Mouse (Mus musculus) ES-CJ7 (cell line): ENCODE data around the gene Arhgap42.

Experiments used
- DNase-seq: peaks from one replicate; pipeline ENCODE4 v3.0.0; 2011; ENCODE audit warnings: low read depth, low spot score

The Arhgap42 gene

DNA sequence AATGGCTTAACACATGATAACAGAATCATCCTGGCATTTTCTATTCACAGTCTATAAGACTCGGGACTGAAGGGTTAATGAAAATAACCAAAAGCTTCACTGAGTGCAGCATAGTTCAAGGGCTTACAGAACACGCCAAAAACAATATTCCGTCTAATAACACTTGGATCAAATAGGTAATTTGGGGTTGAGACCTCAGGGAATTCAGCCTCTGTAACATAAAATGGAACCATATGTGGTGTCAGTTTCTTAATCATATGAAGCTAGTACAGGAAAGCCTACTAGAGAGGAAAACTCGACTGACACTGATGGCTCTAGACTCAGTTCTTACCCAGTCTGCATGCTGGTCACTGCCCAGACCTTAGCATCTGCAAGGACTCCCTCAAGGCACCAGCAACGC, 95.8 kb downstream of the Arhgap42 start:
- DNase-seq: no peak

DNA sequence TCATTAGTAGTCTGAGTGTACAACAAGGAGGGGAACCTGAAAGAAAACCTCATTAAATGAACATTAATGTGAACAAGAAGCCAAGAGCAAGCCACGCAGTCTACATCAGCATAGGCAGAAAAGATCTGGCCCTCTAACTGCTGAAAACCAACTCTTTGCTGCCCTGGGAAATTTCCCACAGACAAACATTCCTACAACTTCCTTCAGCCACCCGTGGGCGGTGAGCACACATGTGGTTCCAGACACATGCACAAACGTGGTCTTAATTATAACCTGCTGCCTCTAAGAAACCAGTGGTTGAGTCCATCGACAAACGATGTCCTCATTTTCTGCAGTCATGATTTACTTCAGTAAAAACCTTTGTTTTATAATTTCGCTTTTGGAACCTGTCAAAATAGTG, 96.3 kb downstream of the Arhgap42 start:
- no peak for DNase-seq

DNA sequence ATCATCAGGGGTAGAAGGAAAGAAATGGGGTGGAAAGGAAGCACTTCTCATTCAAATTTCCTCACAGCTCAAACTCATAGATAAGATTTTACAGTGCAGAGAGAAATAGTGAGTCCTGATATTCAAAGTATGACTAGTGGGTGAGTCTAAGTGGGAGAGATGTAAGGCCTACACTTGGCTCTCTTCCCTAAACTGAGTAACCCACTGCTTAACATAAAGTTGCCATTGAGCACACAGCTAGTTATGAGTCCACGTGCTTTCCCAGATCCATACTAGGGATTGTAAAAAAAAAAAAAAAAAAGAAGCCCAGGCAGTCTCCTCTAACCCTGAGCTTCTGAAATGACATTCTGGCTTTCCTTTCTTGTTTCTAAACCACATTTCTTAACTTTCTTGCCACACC, 96.8 kb downstream of the Arhgap42 start:
- no peak for DNase-seq

DNA sequence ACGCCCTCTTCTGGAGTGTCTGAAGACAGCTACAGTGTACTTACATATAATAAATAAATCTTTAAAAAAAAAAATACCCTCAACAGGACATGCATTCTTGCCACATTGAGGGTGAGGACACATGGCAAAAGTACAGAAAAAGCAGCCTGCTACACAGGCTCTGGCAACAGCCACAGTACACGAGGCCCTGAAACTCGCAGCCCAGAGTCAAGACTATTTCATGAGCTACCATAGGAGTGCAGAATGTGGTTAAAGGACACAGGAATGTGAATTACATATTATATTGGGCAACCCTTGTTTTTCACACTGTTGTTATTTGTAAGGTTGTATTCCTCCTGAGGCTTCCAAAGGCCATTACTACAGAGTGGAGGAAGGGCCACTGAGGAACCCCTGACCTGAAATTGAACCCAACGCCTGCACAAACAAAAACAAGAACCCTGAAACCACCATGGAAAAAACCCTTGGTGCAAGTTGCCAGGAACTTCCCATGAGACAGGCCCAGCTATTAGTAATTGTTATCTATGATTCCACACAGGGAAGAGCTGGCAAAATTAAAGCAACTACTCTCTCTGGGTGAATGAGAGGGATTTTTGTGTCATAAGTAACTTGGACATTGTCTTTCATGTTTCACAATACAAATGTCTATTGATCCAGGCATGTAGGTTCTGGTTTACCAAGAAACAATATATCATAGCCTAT, 109.8 kb downstream of the Arhgap42 start:
- DNase-seq: no peak

- no peak for DNase-seq
These were observed 111.7 kb downstream of the Arhgap42 start for GRCm38 (mm10) chr9:9127041-9127755.

DNA sequence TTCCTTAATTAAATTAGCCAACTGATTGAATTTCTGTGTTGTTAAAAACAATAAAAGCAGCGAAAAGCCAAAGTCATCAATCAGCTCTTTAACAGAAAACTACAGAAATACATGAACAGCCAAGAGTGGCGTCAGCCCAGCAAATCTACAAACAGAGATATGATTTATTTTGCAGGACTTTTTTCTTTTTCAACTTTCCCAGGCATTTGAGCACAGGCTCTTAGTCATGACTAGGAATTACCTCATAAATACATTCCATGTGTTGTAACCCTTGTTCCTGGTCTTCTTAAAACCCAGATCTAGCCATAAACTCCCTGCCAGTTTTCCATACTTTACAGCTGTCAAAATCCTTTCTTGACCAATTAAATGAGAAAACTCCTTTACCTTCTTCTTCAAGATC, 114.7 kb downstream of the Arhgap42 start:
- DNase-seq: no peak

DNA sequence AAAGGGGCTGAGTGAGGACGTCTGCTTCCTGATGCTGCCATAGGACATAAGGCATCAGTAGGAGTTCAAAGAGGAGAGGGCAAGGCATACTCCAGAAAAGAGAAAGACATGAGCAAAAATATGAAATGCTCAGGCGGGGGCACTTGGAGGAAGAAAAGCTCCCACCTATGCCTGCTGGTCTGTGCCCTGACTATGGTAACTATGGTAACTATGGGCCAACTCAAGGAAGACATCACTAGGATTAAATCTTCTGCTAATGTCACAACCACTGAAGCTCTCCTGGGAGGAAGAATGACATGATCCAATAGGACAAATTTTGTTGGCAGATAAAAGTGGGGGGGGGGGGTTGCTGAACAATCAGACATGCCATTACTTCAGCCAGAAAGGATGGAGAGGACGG, 124.6 kb downstream of the Arhgap42 start:
- DNase-seq: no peak

GRCm38 (mm10) chr9:9113847-9114246, 125.1 kb downstream of the Arhgap42 start:
- no peak for DNase-seq

DNA sequence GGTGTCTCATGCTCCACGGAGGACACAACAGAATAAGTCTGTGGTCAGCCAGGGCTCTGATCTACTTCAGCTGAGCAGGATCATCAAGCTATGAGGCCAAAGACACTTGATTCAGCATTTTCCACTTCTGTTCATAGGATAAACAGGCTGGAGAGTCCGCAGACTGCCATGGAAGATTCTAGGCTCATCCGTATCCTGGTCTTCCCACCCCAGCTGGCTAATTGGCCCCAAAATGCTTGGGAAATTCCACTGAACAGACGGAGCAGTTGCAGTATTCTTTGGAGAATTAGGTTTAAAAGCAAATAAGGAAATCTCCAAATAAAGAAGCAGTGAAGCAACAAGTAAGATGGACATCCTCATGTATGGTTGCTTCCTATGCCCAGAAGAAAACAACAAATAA, 126.0 kb downstream of the Arhgap42 start:
- no peak for DNase-seq

DNA sequence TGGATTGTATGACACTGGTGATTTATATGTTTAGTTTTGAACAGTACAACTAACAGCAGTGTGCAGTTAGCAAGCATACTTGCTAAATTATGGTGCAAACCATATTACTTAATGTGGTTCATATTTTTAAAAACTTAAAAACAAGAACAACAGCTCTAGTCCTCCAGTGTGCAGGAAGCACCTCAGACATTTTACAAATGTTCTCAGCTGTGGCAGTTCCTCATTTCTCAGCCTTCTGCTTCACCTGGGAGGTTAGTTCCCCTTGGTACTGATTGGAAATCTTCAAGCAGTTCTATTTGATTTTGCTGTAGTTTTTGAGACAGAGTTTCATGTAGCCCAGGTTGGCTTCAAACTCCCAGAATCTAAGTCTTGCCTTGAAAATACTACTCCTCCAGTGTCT, 131.2 kb downstream of the Arhgap42 start:
- no peak for DNase-seq

DNA sequence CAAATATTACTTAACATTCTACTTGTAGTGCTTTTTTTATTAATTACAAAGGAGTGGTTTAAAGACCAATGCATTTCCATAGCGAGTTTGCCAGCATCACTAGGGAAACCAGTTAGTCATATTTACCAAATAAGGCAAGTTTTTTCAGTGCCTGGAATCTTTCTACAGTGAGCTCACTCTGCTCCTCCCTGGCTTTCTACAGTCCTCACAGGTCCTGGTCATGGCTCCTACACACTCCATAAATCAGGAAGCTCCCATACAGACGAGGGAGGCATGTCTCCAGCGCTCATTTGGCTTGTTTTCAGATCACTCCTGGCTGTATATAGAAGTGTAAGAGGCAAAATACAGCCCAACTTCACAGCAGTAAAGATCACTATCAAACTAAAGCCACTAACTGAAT, 134.1 kb downstream of the Arhgap42 start:
- no peak for DNase-seq

- DNase-seq: no peak
These were observed 136.8 kb downstream of the Arhgap42 start for GRCm38 (mm10) chr9:9102158-9102514.

DNA sequence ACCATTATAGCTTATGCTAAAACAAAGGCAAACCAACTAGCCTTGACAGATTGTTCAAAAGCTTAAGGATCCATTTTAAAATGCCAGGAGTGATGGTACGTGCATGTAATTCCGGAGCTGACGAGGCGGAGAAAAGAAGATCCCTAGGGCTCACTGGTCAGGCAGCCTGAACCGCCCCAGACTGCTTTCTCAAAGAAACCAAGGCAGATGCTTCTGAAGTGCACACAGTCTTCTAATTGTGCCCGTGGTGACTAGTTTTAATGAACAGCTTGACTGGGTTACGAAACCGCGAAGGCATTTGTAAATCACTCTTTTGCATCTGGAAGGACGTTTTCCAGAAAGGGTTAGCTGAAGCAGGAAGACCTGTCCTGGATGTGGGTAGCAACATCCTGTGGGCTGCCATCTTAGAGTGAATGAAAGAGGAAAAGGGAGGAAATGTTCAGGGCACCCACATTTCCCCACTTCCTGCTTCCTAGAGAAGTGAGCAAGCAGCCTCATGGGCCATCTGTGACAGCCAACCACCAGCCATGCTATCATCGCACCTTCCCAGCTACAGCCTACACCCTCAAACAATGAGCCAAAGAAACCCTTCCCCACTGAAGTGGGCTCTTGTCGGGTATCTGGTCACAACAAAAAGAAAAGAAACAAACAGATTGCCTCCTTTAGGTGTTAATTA, 137.3 kb downstream of the Arhgap42 start:
- peak; percentile 26 for DNase-seq

DNA sequence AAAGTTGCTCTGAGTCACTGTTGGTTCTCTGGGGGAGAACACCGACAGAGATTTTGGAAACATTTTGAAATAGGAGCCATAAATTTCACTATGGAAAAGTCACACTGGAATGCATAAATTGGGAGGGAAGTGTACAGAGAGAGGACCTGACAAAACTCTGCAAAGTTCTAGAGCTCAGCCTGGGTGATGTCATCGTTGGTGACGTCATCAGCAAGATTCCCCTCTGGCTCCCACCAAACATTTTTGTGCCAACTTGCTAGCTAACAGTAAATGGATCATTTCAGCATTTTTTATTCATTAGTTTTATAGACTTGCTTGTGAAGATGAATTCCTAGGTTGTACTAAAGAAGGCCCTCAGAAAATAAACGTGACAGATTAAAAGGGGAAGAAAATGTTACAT, 137.8 kb downstream of the Arhgap42 start:
- no peak for DNase-seq

GRCm38 (mm10) chr9:9097835-9098234, 141.1 kb downstream of the Arhgap42 start:
- DNase-seq: no peak

- DNase-seq: no peak
These were observed 142.1 kb downstream of the Arhgap42 start for GRCm38 (mm10) chr9:9096761-9097160.

DNA sequence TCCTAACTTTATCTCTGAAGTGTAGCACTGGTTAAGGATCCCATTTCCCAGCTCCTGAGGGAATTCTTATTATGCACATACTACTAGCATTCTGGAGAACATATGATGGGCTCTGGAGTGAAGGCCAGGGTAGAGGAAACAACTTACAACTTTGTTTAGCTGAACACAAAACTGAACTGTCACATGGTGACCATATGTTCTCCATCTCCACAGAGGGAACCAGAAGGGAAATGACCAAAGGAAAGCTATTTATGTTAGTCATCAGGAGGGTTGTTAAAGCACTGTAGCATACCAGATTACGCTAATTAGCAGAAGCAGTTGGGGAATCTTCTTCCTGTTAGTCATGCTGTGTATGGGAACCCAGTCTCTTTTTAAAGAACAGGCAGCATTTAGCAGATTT, 145.8 kb downstream of the Arhgap42 start:
- no peak for DNase-seq

DNA sequence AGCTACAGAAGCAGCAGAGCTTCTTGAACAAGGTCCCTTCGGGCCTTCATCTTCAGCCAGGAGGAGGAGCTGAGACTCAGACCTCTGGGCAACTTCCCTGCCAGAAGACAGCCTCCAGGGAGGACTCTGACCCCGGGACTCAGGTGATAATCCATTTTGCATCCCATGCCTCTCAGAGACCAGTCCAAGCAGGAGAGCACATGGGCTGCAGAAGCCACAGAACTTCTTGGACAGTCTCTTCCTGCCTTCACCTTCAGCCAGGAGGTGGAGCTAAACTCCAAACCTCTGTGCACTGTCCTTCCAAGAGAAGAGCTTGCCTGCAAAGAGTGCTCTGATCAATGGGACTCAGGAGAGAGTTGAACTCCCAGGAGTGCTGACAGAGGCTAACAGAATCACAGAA, 155.5 kb downstream of the Arhgap42 start:
- DNase-seq: no peak

- no peak for DNase-seq
These were observed 186.0 kb downstream of the Arhgap42 start for GRCm38 (mm10) chr9:9052920-9053319.

GRCm38 (mm10) chr9:9051184-9051583, 187.7 kb downstream of the Arhgap42 start:
- DNase-seq: peak; percentile 72

DNA sequence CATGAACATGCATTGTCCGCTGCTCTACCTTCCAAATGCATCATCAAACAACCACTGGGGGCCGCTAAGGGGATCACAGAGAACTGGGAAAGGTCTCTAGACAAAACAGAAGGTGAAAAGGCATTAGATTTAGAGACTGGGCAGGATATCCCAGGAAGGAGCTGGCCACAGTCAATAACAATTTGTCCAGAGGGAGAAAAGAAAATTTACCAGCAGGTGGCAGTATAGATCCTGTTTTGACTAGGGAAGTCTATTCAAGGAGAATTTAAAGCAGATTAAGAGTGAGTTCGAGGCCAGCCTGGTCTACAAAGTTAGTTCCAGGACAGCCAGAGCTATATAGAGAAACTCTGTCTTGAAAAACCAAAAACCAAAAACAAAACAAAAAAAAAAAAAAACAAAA, 189.7 kb downstream of the Arhgap42 start:
- DNase-seq: peak; percentile 71

DNA sequence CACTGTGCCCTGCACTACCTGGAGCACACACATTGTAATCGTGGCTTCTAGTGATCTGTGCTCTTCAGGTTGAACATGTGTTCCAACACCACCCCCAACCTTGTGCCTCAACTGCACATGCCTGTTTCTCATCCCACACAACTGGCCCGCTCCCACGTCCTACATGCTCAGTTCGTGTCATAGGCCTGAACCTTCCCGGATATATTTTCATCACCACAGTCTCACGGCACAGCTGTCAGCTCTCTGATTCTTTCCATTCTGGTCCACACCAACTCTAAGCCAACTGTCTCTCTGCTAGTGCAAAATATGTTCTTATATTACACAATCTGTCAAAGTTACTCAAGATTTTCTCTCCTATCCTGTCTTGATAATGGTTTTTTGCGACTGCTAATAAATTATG, 197.9 kb downstream of the Arhgap42 start:
- DNase-seq: no peak
